Mouse (Mus musculus) cortical plate, adult 2 months (tissue): ENCODE measurements around the gene Aebp2.

Experiments used
- CTCF ChIP-seq: fragments of 200-500 bp; IDR thresholded peaks from 2 replicates; pipeline ENCODE4 v1.5.1; 2011; ENCODE audit warnings: mild to moderate bottlenecking, control low read depth, low read length; ENCODE audit not compliant: insufficient read depth; ENCODE audit errors: extremely low read depth
- POLR2A ChIP-seq: fragments of 200-500 bp; IDR thresholded peaks from 2 replicates; pipeline ENCODE4 v1.6.1; 2011; ENCODE audit warnings: mild to moderate bottlenecking, low read length, control low read depth; ENCODE audit not compliant: insufficient read depth; ENCODE audit errors: extremely low read depth

GRCm38 (mm10) chr6:140609533-140609932 lies 12.9 kb upstream of the Aebp2 start:
- TF ChIP-seq CTCF (no peak), POLR2A (no peak)
